26 mouse cellular contexts compared by ENCODE assay signal in the genomic region with DNA sequence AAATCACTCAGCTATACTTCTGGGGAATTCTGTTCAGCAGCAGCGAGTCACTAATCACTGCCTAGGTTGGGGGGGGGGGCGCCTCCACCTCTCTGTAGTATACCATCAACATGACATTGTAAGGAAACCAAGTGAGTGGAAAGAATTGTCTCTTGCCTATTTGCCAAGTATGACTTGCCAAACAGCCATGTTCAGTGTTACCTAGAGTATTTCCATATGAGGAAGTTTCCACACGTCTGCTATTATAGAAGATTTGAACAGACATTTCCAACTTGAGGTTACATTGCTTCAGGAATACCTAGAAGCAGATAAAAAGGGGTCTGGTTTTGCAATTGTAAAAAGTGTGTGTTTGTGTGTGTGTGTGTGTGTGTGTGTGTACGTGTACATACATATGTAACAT. TPM values are rescaled to one million over a fixed set of nuclear protein-coding genes. Genes with fewer than 3 reads are reported as not detected.
DNase-seq lines count a peak whose midpoint lies in the region; ATAC-seq lines count a peak whose summit lies in the region.
"Had no signal": no experiment of that assay in that cellular context is flagged by ENCODE, and none has a peak within 500 bp of the region (broad histone marks: within the 10 kb centered on the region; RNA-seq: fewer than 3 reads in every experiment).

No protein-coding gene starts in this region.

- no peak overlapping the region for H3K27ac ChIP-seq in embryonic facial prominence, embryonic 14.5 days (replicated peaks; ENCODE audit: low read depth, low read length)
- no peak overlapping the region for H3K27ac ChIP-seq in embryonic facial prominence, embryonic 10.5 days (replicated peaks)
- H3K27ac ChIP-seq: embryonic facial prominence, embryonic 12.5 days; embryonic facial prominence, embryonic 15.5 days; forebrain, embryonic 10.5 days; forebrain, embryonic 12.5 days had no signal

- H3K4me2 ChIP-seq in embryonic facial prominence, embryonic 14.5 days (ENCODE audit: low read depth, low read length) = no peak overlapping the region
- H3K4me2 ChIP-seq: embryonic facial prominence, embryonic 12.5 days; embryonic facial prominence, embryonic 15.5 days; forebrain, embryonic 12.5 days had no signal

- no peaks in the 10 kb centered on the region for H3K36me3 ChIP-seq in embryonic facial prominence, embryonic 14.5 days (ENCODE audit: control insufficient read depth, insufficient read depth, low read length)
- no peaks in the 10 kb centered on the region for H3K36me3 ChIP-seq in embryonic facial prominence, embryonic 10.5 days (replicated peaks)
- H3K36me3 ChIP-seq: embryonic facial prominence, embryonic 12.5 days; embryonic facial prominence, embryonic 15.5 days; forebrain, embryonic 10.5 days; forebrain, embryonic 12.5 days; G1E had no signal

- H3K4me1 ChIP-seq in embryonic facial prominence, embryonic 14.5 days (ENCODE audit: control insufficient read depth, insufficient read depth, low read length) = 0 out of 2 replicates have a peak, but pooled peaks cover 8% of the 10 kb centered on the region
- 0 out of 2 replicates have a peak, but pooled peaks cover 3% of the 10 kb centered on the region for H3K4me1 ChIP-seq in embryonic facial prominence, embryonic 10.5 days

- no peak for ATAC-seq in embryonic facial prominence, embryonic 14.5 days (ENCODE audit: low read depth)
- peak; percentile 88 for ATAC-seq in megakaryocyte, adult 5-6 weeks (ENCODE audit: poor library complexity, severe bottlenecking)
- ATAC-seq in activated CD4-positive, CD25-positive, alpha-beta regulatory T cell, adult 4 months = no peak
- ATAC-seq in frontal cortex, adult (ENCODE audit: low TSS enrichment) = no peak
- ATAC-seq: CD4-positive, CD25-positive, alpha-beta regulatory T cell, adult 4 months; forebrain, embryonic 14.5 days; forebrain, embryonic 16.5 days had no signal

- H3K27me3 ChIP-seq in embryonic facial prominence, embryonic 14.5 days (replicated peaks; ENCODE audit: control insufficient read depth, insufficient read depth, low read length) = no peaks in the 10 kb centered on the region
- H3K27me3 ChIP-seq in embryonic facial prominence, embryonic 10.5 days (replicated peaks; ENCODE audit: low read depth, poor library complexity, severe bottlenecking) = 0 out of 2 replicates have a peak, but pooled peaks cover 4% of the 10 kb centered on the region
- H3K27me3 ChIP-seq: CH12.LX; embryonic facial prominence, embryonic 12.5 days; embryonic facial prominence, embryonic 15.5 days; forebrain, embryonic 12.5 days had no signal

- peak; percentile 45 for DNase-seq in embryonic facial prominence, embryonic 14.5 days (ENCODE audit: low spot score)
- DNase-seq in embryonic facial prominence, embryonic 10.5 days (ENCODE audit: low spot score) = no peak
- peak; percentile 40 for DNase-seq in NIH3T3 (ENCODE audit: low read depth)
- DNase-seq in cerebellum, adult 11-12 months = no peak
- DNase-seq: adrenal gland, adult 8-10 months; adrenal gland, postnatal 25 days; B cell, adult 2 months; cerebellum, adult 11 months; cerebellum, adult 2 months; cerebellum, adult 9-10 months; cerebellum, postnatal 10 days; cerebellum, postnatal 25 days; embryo, embryonic 11 days had no signal

- H3K9ac ChIP-seq in embryonic facial prominence, embryonic 14.5 days (ENCODE audit: low read depth, low read length) = no peak overlapping the region
- H3K9ac ChIP-seq: embryonic facial prominence, embryonic 12.5 days; embryonic facial prominence, embryonic 15.5 days; forebrain, embryonic 12.5 days had no signal

- no peaks in the 10 kb centered on the region for H3K9me3 ChIP-seq in embryonic facial prominence, embryonic 14.5 days (ENCODE audit: control insufficient read depth, low read length)
- no peaks in the 10 kb centered on the region for H3K9me3 ChIP-seq in embryonic facial prominence, embryonic 10.5 days
- H3K9me3 ChIP-seq: embryonic facial prominence, embryonic 12.5 days; embryonic facial prominence, embryonic 15.5 days; forebrain, embryonic 10.5 days; forebrain, embryonic 12.5 days; G1E had no signal

- H3K4me3 ChIP-seq in embryonic facial prominence, embryonic 14.5 days (ENCODE audit: low read depth, low read length) = no peak overlapping the region
- H3K4me3 ChIP-seq in embryonic facial prominence, embryonic 10.5 days = no peak overlapping the region
- H3K4me3 ChIP-seq: embryonic facial prominence, embryonic 12.5 days; embryonic facial prominence, embryonic 15.5 days; erythroblast, embryonic 14.5 days; forebrain, embryonic 10.5 days; forebrain, embryonic 12.5 days had no signal

- 74% methylated on average over 4 of the region's 4 CpGs for WGBS in embryonic facial prominence, embryonic 14.5 days
- 86% methylated on average over 4 of the region's 4 CpGs for WGBS in embryonic facial prominence, embryonic 10.5 days

RNA-seq across cellular contexts. Expression of a gene that starts 44.7 kb away (rescaled TPM):
- polyA plus RNA-seq in embryonic facial prominence, embryonic 14.5 days (2014; fragmentation: Nextera tagmentation; extraction: Ambion mirVana) = 14.9 and 15.8 TPM in 2 replicates
- polyA plus RNA-seq in embryonic facial prominence, embryonic 10.5 days (2016; fragmentation: Nextera tagmentation; extraction: Ambion mirVana) = 9.9 and 10.2 TPM in 2 replicates
- total RNA-seq in megakaryocyte, adult 5-6 weeks (2015) = 34.9 and 41.4 TPM in 2 replicates
- total RNA-seq in megakaryocyte, adult 5-6 weeks (2017) = 26.7 and 31.3 TPM in 2 replicates
- polyA plus RNA-seq in activated CD4-positive, CD25-positive, alpha-beta regulatory T cell, adult 4 months (2017; shearing (Covaris generic)) = 10 to 100 TPM; 10.5 to 10.8 TPM

Comparison
In these comparisons a context has a peak if more than half of its experiments do, and no peak if none do; other contexts are left out.
1. DNase-seq: peak in embryonic facial prominence, embryonic 14.5 days (single experiment) and NIH3T3 (single experiment); none in embryonic facial prominence, embryonic 10.5 days (single experiment) and cerebellum, adult 11-12 months (single experiment).